ENCODE assay signal across 36 mouse cellular contexts in the genomic region with DNA sequence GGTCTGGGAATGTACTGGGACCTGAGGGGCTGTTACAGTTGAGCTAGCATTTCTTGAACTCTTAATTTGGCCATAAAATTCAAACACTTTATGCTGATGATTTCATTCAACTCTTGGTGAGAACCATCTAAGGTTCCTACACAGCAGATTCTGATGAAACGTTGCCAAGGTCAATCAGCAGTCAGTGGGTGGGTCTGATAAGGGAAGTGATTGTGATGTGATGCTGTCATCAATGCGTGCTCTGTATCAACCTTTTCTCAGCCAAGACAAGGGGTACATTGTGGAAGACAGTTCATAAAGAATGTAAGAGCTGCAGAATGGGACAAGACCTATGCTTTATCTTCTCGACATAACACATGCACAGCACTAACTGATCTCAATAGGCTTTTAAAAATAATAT. TPM values are rescaled to one million over a fixed set of nuclear protein-coding genes. Genes with fewer than 3 reads are reported as not detected.
"Had no signal": no experiment of that assay in that cellular context is flagged by ENCODE, and none has a peak within 500 bp of the region (broad histone marks: within the 10 kb centered on the region; RNA-seq: fewer than 3 reads in every experiment).

No protein-coding gene starts in this region.

- H3K27me3 ChIP-seq: embryonic facial prominence, embryonic 12.5 days; embryonic facial prominence, embryonic 13.5 days; embryonic facial prominence, embryonic 15.5 days; forebrain, embryonic 12.5 days; forebrain, embryonic 13.5 days; forebrain, embryonic 15.5 days had no signal

- H3K27ac ChIP-seq: embryonic facial prominence, embryonic 10.5 days; embryonic facial prominence, embryonic 12.5 days; embryonic facial prominence, embryonic 13.5 days; embryonic facial prominence, embryonic 15.5 days; forebrain, embryonic 10.5 days; forebrain, embryonic 12.5 days; forebrain, embryonic 13.5 days; forebrain, embryonic 15.5 days; gastrocnemius, adult 2 months; heart, adult 2 months had no signal

- H3K9ac ChIP-seq: embryonic facial prominence, embryonic 12.5 days; embryonic facial prominence, embryonic 13.5 days; embryonic facial prominence, embryonic 15.5 days; forebrain, embryonic 12.5 days; forebrain, embryonic 13.5 days; forebrain, embryonic 15.5 days; forebrain, postnatal 0 days had no signal

- H3K9me3 ChIP-seq: embryonic facial prominence, embryonic 10.5 days; embryonic facial prominence, embryonic 12.5 days; embryonic facial prominence, embryonic 13.5 days; embryonic facial prominence, embryonic 15.5 days; forebrain, embryonic 10.5 days; forebrain, embryonic 12.5 days; forebrain, embryonic 13.5 days; forebrain, embryonic 15.5 days had no signal

- H3K4me1 ChIP-seq: embryonic facial prominence, embryonic 10.5 days; embryonic facial prominence, embryonic 12.5 days; embryonic facial prominence, embryonic 13.5 days; embryonic facial prominence, embryonic 15.5 days; forebrain, embryonic 10.5 days; forebrain, embryonic 12.5 days; forebrain, embryonic 13.5 days; forebrain, embryonic 15.5 days had no signal

- H3K4me3 ChIP-seq: embryonic facial prominence, embryonic 10.5 days; embryonic facial prominence, embryonic 12.5 days; embryonic facial prominence, embryonic 13.5 days; embryonic facial prominence, embryonic 15.5 days; erythroblast, embryonic 14.5 days; forebrain, embryonic 10.5 days; forebrain, embryonic 12.5 days; forebrain, embryonic 13.5 days; forebrain, embryonic 15.5 days; gastrocnemius, adult 2 months; heart, adult 2 months had no signal

- DNase-seq: cerebellum, adult 2 months; cerebellum, adult 8-10 months; cerebellum, adult 9-10 months; cerebellum, adult 9-11 months; cerebellum, postnatal 25 days; cerebellum, postnatal 36 days; embryo, embryonic 11 days; forebrain, postnatal 0 days; gastrocnemius, adult 2 months; gastrocnemius, postnatal 10 days; gastrocnemius, postnatal 14 days; gastrocnemius, postnatal 25 days; gastrocnemius, postnatal 36 days; heart, adult 18-20 months; heart, adult 2 months had no signal

- H3K36me3 ChIP-seq: embryonic facial prominence, embryonic 10.5 days; embryonic facial prominence, embryonic 12.5 days; embryonic facial prominence, embryonic 13.5 days; embryonic facial prominence, embryonic 15.5 days; forebrain, embryonic 10.5 days; forebrain, embryonic 12.5 days; forebrain, embryonic 15.5 days had no signal

- H3K4me2 ChIP-seq: embryonic facial prominence, embryonic 12.5 days; embryonic facial prominence, embryonic 13.5 days; embryonic facial prominence, embryonic 15.5 days; forebrain, embryonic 12.5 days; forebrain, embryonic 13.5 days; forebrain, embryonic 15.5 days had no signal

- ATAC-seq: forebrain, embryonic 13.5 days; forebrain, embryonic 14.5 days; forebrain, embryonic 15.5 days; forebrain, embryonic 16.5 days; forebrain, postnatal 0 days had no signal

RNA-seq across cellular contexts. Expression of a gene that starts 8.6 kb away (rescaled TPM):
- total RNA-seq: common myeloid progenitor, adult 5-6 weeks; forebrain, postnatal 0 days; gastrocnemius, adult 18-20 months; gastrocnemius, adult 2 months; gastrocnemius, adult 8-10 months; gastrocnemius, postnatal 10 days; gastrocnemius, postnatal 14 days; gastrocnemius, postnatal 25 days; gastrocnemius, postnatal 36 days; gastrocnemius, postnatal 4 days; granulocyte monocyte progenitor cell, adult 5-6 weeks; heart, adult 18-20 months; heart, adult 2 months had no signal
- polyA plus RNA-seq: cerebellum, adult 2 months; cortical plate, adult 2 months; embryonic facial prominence, embryonic 10.5 days; embryonic facial prominence, embryonic 11.5 days; erythroblast, embryonic 14.5 days; forebrain, embryonic 10.5 days; forebrain, embryonic 11.5 days; forebrain, embryonic 12.5 days; forebrain, embryonic 13.5 days; forebrain, embryonic 14.5 days; forebrain, embryonic 15.5 days; forebrain, embryonic 16.5 days; forebrain, postnatal 0 days; frontal cortex, adult 2 months; gonadal fat pad, adult 2 months; heart, adult 2 months had no signal

RNA-seq across cellular contexts. Expression of a gene that starts 35.4 kb away (rescaled TPM):
- total RNA-seq: common myeloid progenitor, adult 5-6 weeks; forebrain, postnatal 0 days; gastrocnemius, adult 18-20 months; gastrocnemius, adult 2 months; gastrocnemius, adult 8-10 months; gastrocnemius, postnatal 10 days; gastrocnemius, postnatal 14 days; gastrocnemius, postnatal 25 days; gastrocnemius, postnatal 36 days; gastrocnemius, postnatal 4 days; granulocyte monocyte progenitor cell, adult 5-6 weeks; heart, adult 18-20 months; heart, adult 2 months had no signal
- polyA plus RNA-seq: cerebellum, adult 2 months; cortical plate, adult 2 months; embryonic facial prominence, embryonic 10.5 days; embryonic facial prominence, embryonic 11.5 days; erythroblast, embryonic 14.5 days; forebrain, embryonic 10.5 days; forebrain, embryonic 11.5 days; forebrain, embryonic 12.5 days; forebrain, embryonic 13.5 days; forebrain, embryonic 14.5 days; forebrain, embryonic 15.5 days; forebrain, embryonic 16.5 days; forebrain, postnatal 0 days; frontal cortex, adult 2 months; gonadal fat pad, adult 2 months; heart, adult 2 months had no signal
